Mouse (Mus musculus): ENCODE results near the gene Cct7. TPM values are rescaled to one million over a fixed set of nuclear protein-coding genes. Genes with fewer than 3 reads are reported as not detected.

The Cct7 gene
- polyA plus RNA-seq, 1 experiment from 2014 or later, result 496 TPM

- Histone ChIP-seq H3K4me2 (ENCODE audit: low read length) (no peak overlapping the region; the same call in 1 of the 2 replicates), H3K4me1 (replicated peaks; ENCODE audit: control insufficient read depth, insufficient read depth, low read length) (0 out of 2 replicates have a peak, but pooled peaks cover 5% of the 10 kb centered on the region), H3K9ac (ENCODE audit: low read length) (no peak overlapping the region), H3K4me3 (ENCODE audit: low read depth, low read length) (no peak overlapping the region), H3K27me3 (replicated peaks; ENCODE audit: control insufficient read depth, insufficient read depth, low read length) (peaks cover 14% of the 10 kb centered on the region), H3K36me3 (ENCODE audit: control insufficient read depth, insufficient read depth, low read length) (no peaks in the 10 kb centered on the region), H3K27ac (ENCODE audit: low read depth) (no peak overlapping the region), H3K9me3 (ENCODE audit: control insufficient read depth, low read length) (no peaks in the 10 kb centered on the region)
- 13% methylated on average over 6 of the region's 6 CpGs for WGBS
- ATAC-seq (replicated peaks; ENCODE audit: low FRiP score, low TSS enrichment, low read depth), result no peak
- no peak for DNase-seq (ENCODE audit: low spot score)
Measured at GRCm38 (mm10) chr6:85501571-85502102, 50.3 kb downstream of the Cct7 start.

- H3K4me2 ChIP-seq (ENCODE audit: low read length), result peak overlapping the region; percentile 93
- H3K36me3 ChIP-seq (ENCODE audit: control insufficient read depth, insufficient read depth, low read length), result no peaks in the 10 kb centered on the region
- peak overlapping the region; percentile 59 for H3K4me3 ChIP-seq (ENCODE audit: low read depth, low read length)
- H3K27me3 ChIP-seq (replicated peaks; ENCODE audit: control insufficient read depth, insufficient read depth, low read length), result peaks cover 14% of the 10 kb centered on the region
- H3K9ac ChIP-seq (ENCODE audit: low read length), result peak overlapping the region; percentile 34; the same call in 1 of the 2 replicates
- H3K27ac ChIP-seq (ENCODE audit: low read depth), result no peak overlapping the region
- ATAC-seq (replicated peaks; ENCODE audit: low FRiP score, low TSS enrichment, low read depth) (peak; percentile 78), DNase-seq (ENCODE audit: low spot score) (peak; percentile 59)
- 0 out of 2 replicates have a peak, but pooled peaks cover 5% of the 10 kb centered on the region for H3K4me1 ChIP-seq (replicated peaks; ENCODE audit: control insufficient read depth, insufficient read depth, low read length)
- 2% methylated on average over 37 of the region's 37 CpGs for WGBS
- H3K9me3 ChIP-seq (ENCODE audit: control insufficient read depth, low read length), result no peaks in the 10 kb centered on the region
Measured at GRCm38 (mm10) chr6:85502103-85502910, 51.0 kb downstream of the Cct7 start.

- WGBS, result 4% methylated on average over 21 of the region's 22 CpGs
- peaks cover 14% of the 10 kb centered on the region for H3K27me3 ChIP-seq (replicated peaks; ENCODE audit: control insufficient read depth, insufficient read depth, low read length)
- no peak within 1 kb of the TSS for H3K27ac ChIP-seq (ENCODE audit: low read depth)
- ATAC-seq (replicated peaks; ENCODE audit: low FRiP score, low TSS enrichment, low read depth) (peak; percentile 78), DNase-seq (ENCODE audit: low spot score) (peak; percentile 75)
- no peaks in the 10 kb centered on the region for H3K9me3 ChIP-seq (ENCODE audit: control insufficient read depth, low read length)
- H3K9ac ChIP-seq (ENCODE audit: low read length), result peak within 1 kb of the TSS; percentile 34; the same call in 1 of the 2 replicates
- H3K36me3 ChIP-seq (ENCODE audit: control insufficient read depth, insufficient read depth, low read length), result no peaks in the 10 kb centered on the region
- peak within 1 kb of the TSS; percentile 59 for H3K4me3 ChIP-seq (ENCODE audit: low read depth, low read length)
- 0 out of 2 replicates have a peak, but pooled peaks cover 5% of the 10 kb centered on the region for H3K4me1 ChIP-seq (replicated peaks; ENCODE audit: control insufficient read depth, insufficient read depth, low read length)
- H3K4me2 ChIP-seq (ENCODE audit: low read length), result peak within 1 kb of the TSS; percentile 93
Measured at GRCm38 (mm10) chr6:85502911-85503250, 51.6 kb downstream of the Cct7 start, which contains the start of gene Fbxo41. Fbxo41 (minus strand) TSS chr6:85502994.

GRCm38 (mm10) chr6:85504908-85505307 lies 53.6 kb downstream of the Cct7 start:
- 76% methylated on average over 2 of the region's 2 CpGs for WGBS
- H3K27ac ChIP-seq (ENCODE audit: low read depth), result no peak overlapping the region
- no peaks in the 10 kb centered on the region for H3K36me3 ChIP-seq (ENCODE audit: control insufficient read depth, insufficient read depth, low read length)
- H3K27me3 ChIP-seq (replicated peaks; ENCODE audit: control insufficient read depth, insufficient read depth, low read length), result peaks cover 28% of the 10 kb centered on the region
- 0 out of 2 replicates have a peak, but pooled peaks cover 5% of the 10 kb centered on the region for H3K4me1 ChIP-seq (replicated peaks; ENCODE audit: control insufficient read depth, insufficient read depth, low read length)
- DNase-seq (ENCODE audit: low spot score) (no peak), ATAC-seq (replicated peaks; ENCODE audit: low FRiP score, low TSS enrichment, low read depth) (no peak)
- no peak overlapping the region for H3K4me2 ChIP-seq (ENCODE audit: low read length)
- H3K9ac ChIP-seq (ENCODE audit: low read length), result no peak overlapping the region
- H3K4me3 ChIP-seq (ENCODE audit: low read depth, low read length), result no peak overlapping the region
- H3K9me3 ChIP-seq (ENCODE audit: control insufficient read depth, low read length), result no peaks in the 10 kb centered on the region

GRCm38 (mm10) chr6:85508602-85509001 lies 57.3 kb downstream of the Cct7 start:
- Histone ChIP-seq H3K4me3 (ENCODE audit: low read depth, low read length) (no peak overlapping the region), H3K27me3 (replicated peaks; ENCODE audit: control insufficient read depth, insufficient read depth, low read length) (peaks cover 56% of the 10 kb centered on the region), H3K27ac (ENCODE audit: low read depth) (no peak overlapping the region), H3K9me3 (ENCODE audit: control insufficient read depth, low read length) (no peaks in the 10 kb centered on the region), H3K4me2 (ENCODE audit: low read length) (no peak overlapping the region), H3K36me3 (ENCODE audit: control insufficient read depth, insufficient read depth, low read length) (no peaks in the 10 kb centered on the region), H3K4me1 (replicated peaks; ENCODE audit: control insufficient read depth, insufficient read depth, low read length) (peaks cover 17% of the 10 kb centered on the region), H3K9ac (ENCODE audit: low read length) (no peak overlapping the region)
- 46% methylated on average over 5 of the region's 5 CpGs for whole genome bisulfite sequencing
- ATAC-seq (replicated peaks; ENCODE audit: low FRiP score, low TSS enrichment, low read depth) (no peak), DNase-seq (ENCODE audit: low spot score) (no peak)

GRCm38 (mm10) chr6:85510476-85510875 lies 59.2 kb downstream of the Cct7 start:
- 3% methylated on average over 6 of the region's 6 CpGs for WGBS
- H3K9ac ChIP-seq (ENCODE audit: low read length), result no peak overlapping the region
- DNase-seq (ENCODE audit: low spot score) (peak; percentile 81), ATAC-seq (replicated peaks; ENCODE audit: low FRiP score, low TSS enrichment, low read depth) (no peak)
- H3K27ac ChIP-seq (ENCODE audit: low read depth), result no peak overlapping the region
- H3K4me2 ChIP-seq (ENCODE audit: low read length), result no peak overlapping the region
- no peak overlapping the region for H3K4me3 ChIP-seq (ENCODE audit: low read depth, low read length)
- H3K36me3 ChIP-seq (ENCODE audit: control insufficient read depth, insufficient read depth, low read length), result no peaks in the 10 kb centered on the region
- peaks cover 69% of the 10 kb centered on the region for H3K27me3 ChIP-seq (replicated peaks; ENCODE audit: control insufficient read depth, insufficient read depth, low read length)
- H3K9me3 ChIP-seq (ENCODE audit: control insufficient read depth, low read length), result no peaks in the 10 kb centered on the region
- peaks cover 17% of the 10 kb centered on the region for H3K4me1 ChIP-seq (replicated peaks; ENCODE audit: control insufficient read depth, insufficient read depth, low read length)

GRCm38 (mm10) chr6:85511286-85512055 lies 60.2 kb downstream of the Cct7 start:
- peak; percentile 88 for DNase-seq (ENCODE audit: low spot score)
- no peak; the same call in 1 of the 2 replicates for ATAC-seq (replicated peaks; ENCODE audit: low FRiP score, low TSS enrichment, low read depth)
- H3K4me2 ChIP-seq (ENCODE audit: low read length), result peak overlapping the region; percentile 42
- WGBS, result under 1% methylated on average over 88 of the region's 88 CpGs
- H3K27me3 ChIP-seq (replicated peaks; ENCODE audit: control insufficient read depth, insufficient read depth, low read length), result peaks cover 79% of the 10 kb centered on the region
- H3K4me3 ChIP-seq (ENCODE audit: low read depth, low read length), result peak overlapping the region; percentile 46
- peaks cover 17% of the 10 kb centered on the region for H3K4me1 ChIP-seq (replicated peaks; ENCODE audit: control insufficient read depth, insufficient read depth, low read length)
- H3K9me3 ChIP-seq (ENCODE audit: control insufficient read depth, low read length), result no peaks in the 10 kb centered on the region
- no peaks in the 10 kb centered on the region for H3K36me3 ChIP-seq (ENCODE audit: control insufficient read depth, insufficient read depth, low read length)
- H3K27ac ChIP-seq (ENCODE audit: low read depth), result no peak overlapping the region
- H3K9ac ChIP-seq (ENCODE audit: low read length), result no peak overlapping the region

- no peak overlapping the region for H3K27ac ChIP-seq (ENCODE audit: low read depth)
- ATAC-seq (replicated peaks; ENCODE audit: low FRiP score, low TSS enrichment, low read depth), result no peak
- H3K9me3 ChIP-seq (ENCODE audit: control insufficient read depth, low read length), result no peaks in the 10 kb centered on the region
- H3K4me2 ChIP-seq (ENCODE audit: low read length), result peak overlapping the region; percentile 42
- H3K4me3 ChIP-seq (ENCODE audit: low read depth, low read length), result peak overlapping the region; percentile 46
- peaks cover 17% of the 10 kb centered on the region for H3K4me1 ChIP-seq (replicated peaks; ENCODE audit: control insufficient read depth, insufficient read depth, low read length)
- DNase-seq (ENCODE audit: low spot score), result no peak
- H3K9ac ChIP-seq (ENCODE audit: low read length), result no peak overlapping the region
- H3K27me3 ChIP-seq (replicated peaks; ENCODE audit: control insufficient read depth, insufficient read depth, low read length), result peaks cover 84% of the 10 kb centered on the region
- H3K36me3 ChIP-seq (ENCODE audit: control insufficient read depth, insufficient read depth, low read length), result no peaks in the 10 kb centered on the region
- WGBS, result under 1% methylated on average over 34 of the region's 36 CpGs
Measured at GRCm38 (mm10) chr6:85512056-85512440, 60.7 kb downstream of the Cct7 start.

Data from intestine, embryonic 14.5 days (tissue).